Mouse (Mus musculus): ENCODE measurements around the gene Ush1c. TPM values are rescaled to one million over a fixed set of nuclear protein-coding genes. Genes with fewer than 3 reads are reported as not detected.

Ush1c gene
- polyA plus RNA-seq, 1 experiment from 2014 or later = 2.9 TPM

DNA sequence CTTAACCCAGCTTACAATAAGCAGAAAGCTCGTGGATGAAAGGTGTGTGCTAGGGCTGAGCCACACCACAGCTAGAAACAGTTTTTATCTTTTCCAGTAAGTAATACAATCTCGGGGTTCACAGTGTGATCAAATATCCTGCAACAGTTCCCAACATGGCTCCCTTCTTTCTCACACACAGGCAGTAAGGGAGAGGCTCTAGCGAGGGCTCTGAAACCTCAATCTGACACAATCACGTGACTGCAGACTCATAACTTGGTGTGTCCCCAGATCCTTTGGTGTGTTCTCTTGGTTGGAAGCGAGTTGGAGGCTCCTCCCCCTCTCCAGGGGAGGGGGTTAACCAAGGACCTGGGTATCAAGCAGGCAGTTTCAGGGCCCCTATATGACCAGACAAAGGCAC lies 37.9 kb upstream of the Ush1c start:
- no peaks in the 10 kb centered on the region for H3K36me3 ChIP-seq (replicated peaks; ENCODE audit: control insufficient read depth, insufficient read depth, low read depth, low read length)
- WGBS = 57% methylated on average over 5 of the region's 5 CpGs
- H3K9ac ChIP-seq (replicated peaks; ENCODE audit: low read length) = no peak overlapping the region
- H3K27ac ChIP-seq (replicated peaks; ENCODE audit: low read depth, low read length) = no peak overlapping the region
- no peak overlapping the region for H3K4me2 ChIP-seq (ENCODE audit: low read depth, low read length)
- H3K27me3 ChIP-seq (ENCODE audit: control insufficient read depth, insufficient read depth, low read length) = no peaks in the 10 kb centered on the region
- H3K9me3 ChIP-seq (replicated peaks; ENCODE audit: control insufficient read depth, low read length) = no peaks in the 10 kb centered on the region
- no peaks in the 10 kb centered on the region for H3K4me1 ChIP-seq (ENCODE audit: control insufficient read depth, insufficient read depth, low read length)
- DNase-seq (ENCODE audit: low spot score) (no peak), ATAC-seq (replicated peaks; ENCODE audit: insufficient number of reproducible peaks, low FRiP score, low TSS enrichment, low read depth) (no peak)
- H3K4me3 ChIP-seq (ENCODE audit: low read depth, low read length) = no peak overlapping the region

GRCm38 (mm10) chr7:46251841-46252240 lies 13.5 kb upstream of the Ush1c start:
- 76% methylated on average over 4 of the region's 4 CpGs for WGBS
- H3K27ac ChIP-seq (replicated peaks; ENCODE audit: low read depth, low read length) = no peak overlapping the region
- ATAC-seq (replicated peaks; ENCODE audit: insufficient number of reproducible peaks, low FRiP score, low TSS enrichment, low read depth) (no peak), DNase-seq (ENCODE audit: low spot score) (no peak)
- H3K36me3 ChIP-seq (replicated peaks; ENCODE audit: control insufficient read depth, insufficient read depth, low read depth, low read length) = no peaks in the 10 kb centered on the region
- no peaks in the 10 kb centered on the region; the same call in 1 of the 2 replicates for H3K4me1 ChIP-seq (ENCODE audit: control insufficient read depth, insufficient read depth, low read length)
- no peak overlapping the region for H3K4me2 ChIP-seq (ENCODE audit: low read depth, low read length)
- no peak overlapping the region for H3K9ac ChIP-seq (replicated peaks; ENCODE audit: low read length)
- H3K4me3 ChIP-seq (ENCODE audit: low read depth, low read length) = no peak overlapping the region
- H3K9me3 ChIP-seq (replicated peaks; ENCODE audit: control insufficient read depth, low read length) = no peaks in the 10 kb centered on the region
- no peaks in the 10 kb centered on the region for H3K27me3 ChIP-seq (ENCODE audit: control insufficient read depth, insufficient read depth, low read length)

GRCm38 (mm10) chr7:46247606-46248005 lies 9.3 kb upstream of the Ush1c start:
- no peak overlapping the region for H3K4me2 ChIP-seq (ENCODE audit: low read depth, low read length)
- no peaks in the 10 kb centered on the region for H3K4me1 ChIP-seq (ENCODE audit: control insufficient read depth, insufficient read depth, low read length)
- 95% methylated on average over 3 of the region's 3 CpGs for WGBS
- DNase-seq (ENCODE audit: low spot score) (no peak), ATAC-seq (replicated peaks; ENCODE audit: insufficient number of reproducible peaks, low FRiP score, low TSS enrichment, low read depth) (no peak)
- no peaks in the 10 kb centered on the region for H3K9me3 ChIP-seq (replicated peaks; ENCODE audit: control insufficient read depth, low read length)
- H3K9ac ChIP-seq (replicated peaks; ENCODE audit: low read length) = no peak overlapping the region
- no peak overlapping the region for H3K4me3 ChIP-seq (ENCODE audit: low read depth, low read length)
- H3K27ac ChIP-seq (replicated peaks; ENCODE audit: low read depth, low read length) = no peak overlapping the region
- H3K27me3 ChIP-seq (ENCODE audit: control insufficient read depth, insufficient read depth, low read length) = no peaks in the 10 kb centered on the region
- H3K36me3 ChIP-seq (replicated peaks; ENCODE audit: control insufficient read depth, insufficient read depth, low read depth, low read length) = no peaks in the 10 kb centered on the region

DNA sequence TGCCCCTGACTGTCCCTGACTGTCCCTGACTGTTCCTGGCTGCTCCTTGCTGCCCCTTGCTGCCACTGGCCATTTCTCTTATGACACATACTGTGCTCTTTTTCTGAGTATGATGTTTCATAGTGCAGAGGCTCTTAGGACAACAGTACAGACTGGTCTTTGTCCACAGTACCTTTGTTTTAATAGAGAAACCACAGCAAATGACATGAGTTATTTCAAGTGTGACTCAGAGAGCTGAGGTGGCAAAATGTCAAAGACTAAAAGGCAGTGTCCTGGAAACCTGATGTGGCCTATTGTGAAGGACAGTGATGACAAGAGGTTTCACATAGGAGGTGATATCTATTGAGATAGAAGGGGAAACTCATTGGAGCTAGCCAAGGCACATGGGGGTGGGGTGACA lies 8.6 kb upstream of the Ush1c start:
- Histone ChIP-seq H3K27me3 (ENCODE audit: control insufficient read depth, insufficient read depth, low read length) (no peaks in the 10 kb centered on the region), H3K36me3 (replicated peaks; ENCODE audit: control insufficient read depth, insufficient read depth, low read depth, low read length) (no peaks in the 10 kb centered on the region)

DNA sequence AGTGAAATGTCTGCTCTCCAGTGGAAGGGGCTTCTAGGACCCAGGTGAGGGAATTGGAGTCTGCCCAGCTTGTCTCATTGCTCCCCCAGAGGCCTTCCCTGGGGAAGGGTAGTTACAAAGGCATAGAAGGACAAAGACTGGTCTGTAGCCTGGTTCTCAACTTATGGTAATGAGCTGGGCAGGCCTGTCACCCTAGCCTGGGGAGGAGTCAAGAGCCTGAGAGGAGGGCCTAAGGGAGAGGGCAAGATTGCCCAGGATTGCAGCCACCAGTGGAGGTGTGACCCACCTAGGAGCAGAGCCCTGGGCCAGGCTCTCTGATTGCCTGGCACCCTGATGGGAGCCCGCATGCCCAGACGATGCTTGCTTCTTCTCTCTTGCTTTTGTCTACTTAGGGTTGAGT lies 2.4 kb upstream of the Ush1c start, which contains the start of gene Otog:
Gene Otog, plus strand, starts transcription at position 292 of the 400 bp plus-strand sequence.
- no peak for DNase-seq (ENCODE audit: low spot score)
- no peaks in the 10 kb centered on the region for H3K9me3 ChIP-seq (replicated peaks; ENCODE audit: control insufficient read depth, low read length)
- no peak within 1 kb of the TSS for H3K9ac ChIP-seq (replicated peaks; ENCODE audit: low read length)
- no peaks in the 10 kb centered on the region for H3K36me3 ChIP-seq (replicated peaks; ENCODE audit: control insufficient read depth, insufficient read depth, low read depth, low read length)
- H3K4me1 ChIP-seq (ENCODE audit: control insufficient read depth, insufficient read depth, low read length) = peaks cover 2% of the 10 kb centered on the region; the same call in 1 of the 2 replicates
- no peaks in the 10 kb centered on the region for H3K27me3 ChIP-seq (ENCODE audit: control insufficient read depth, insufficient read depth, low read length)
- WGBS = 35% methylated on average over 2 of the region's 2 CpGs
- ATAC-seq (replicated peaks; ENCODE audit: insufficient number of reproducible peaks, low FRiP score, low TSS enrichment, low read depth) = no peak
- H3K4me3 ChIP-seq (ENCODE audit: low read depth, low read length) = no peak within 1 kb of the TSS
- no peak within 1 kb of the TSS for H3K27ac ChIP-seq (replicated peaks; ENCODE audit: low read depth, low read length)
- no peak within 1 kb of the TSS for H3K4me2 ChIP-seq (ENCODE audit: low read depth, low read length)

More for the DNA sequence above, 8.6 kb upstream of the Ush1c start:
- Histone ChIP-seq H3K4me1 (ENCODE audit: control insufficient read depth, insufficient read depth, low read length) (no peaks in the 10 kb centered on the region), H3K9me3 (replicated peaks; ENCODE audit: control insufficient read depth, low read length) (no peaks in the 10 kb centered on the region), H3K27ac (replicated peaks; ENCODE audit: low read depth, low read length) (no peak overlapping the region), H3K4me2 (ENCODE audit: low read depth, low read length) (no peak overlapping the region), H3K9ac (replicated peaks; ENCODE audit: low read length) (no peak overlapping the region), H3K4me3 (ENCODE audit: low read depth, low read length) (no peak overlapping the region)
- ATAC-seq (replicated peaks; ENCODE audit: insufficient number of reproducible peaks, low FRiP score, low TSS enrichment, low read depth) (no peak), DNase-seq (ENCODE audit: low spot score) (no peak)

- H3K9ac ChIP-seq (replicated peaks; ENCODE audit: low read length) = no peak overlapping the region
- no peaks in the 10 kb centered on the region for H3K27me3 ChIP-seq (ENCODE audit: control insufficient read depth, insufficient read depth, low read length)
- peaks cover 2% of the 10 kb centered on the region; the same call in 1 of the 2 replicates for H3K4me1 ChIP-seq (ENCODE audit: control insufficient read depth, insufficient read depth, low read length)
- WGBS = 88% methylated on average over 4 of the region's 4 CpGs
- ATAC-seq (replicated peaks; ENCODE audit: insufficient number of reproducible peaks, low FRiP score, low TSS enrichment, low read depth) (no peak), DNase-seq (ENCODE audit: low spot score) (no peak)
- H3K36me3 ChIP-seq (replicated peaks; ENCODE audit: control insufficient read depth, insufficient read depth, low read depth, low read length) = no peaks in the 10 kb centered on the region
- no peak overlapping the region for H3K4me3 ChIP-seq (ENCODE audit: low read depth, low read length)
- no peaks in the 10 kb centered on the region for H3K9me3 ChIP-seq (replicated peaks; ENCODE audit: control insufficient read depth, low read length)
- no peak overlapping the region for H3K27ac ChIP-seq (replicated peaks; ENCODE audit: low read depth, low read length)
- no peak overlapping the region for H3K4me2 ChIP-seq (ENCODE audit: low read depth, low read length)
Measured at GRCm38 (mm10) chr7:46240091-46240490, 1.8 kb upstream of the Ush1c start.

- H3K4me2 ChIP-seq (ENCODE audit: low read depth, low read length) = no peak overlapping the region
- no peak overlapping the region for H3K4me3 ChIP-seq (ENCODE audit: low read depth, low read length)
- 54% methylated on average over 7 of the region's 7 CpGs for WGBS
- no peaks in the 10 kb centered on the region for H3K9me3 ChIP-seq (replicated peaks; ENCODE audit: control insufficient read depth, low read length)
- no peak for DNase-seq (ENCODE audit: low spot score)
- peaks cover 2% of the 10 kb centered on the region; the same call in 1 of the 2 replicates for H3K4me1 ChIP-seq (ENCODE audit: control insufficient read depth, insufficient read depth, low read length)
- H3K27ac ChIP-seq (replicated peaks; ENCODE audit: low read depth, low read length) = no peak overlapping the region; the same call in 1 of the 2 replicates
- no peak for ATAC-seq (replicated peaks; ENCODE audit: insufficient number of reproducible peaks, low FRiP score, low TSS enrichment, low read depth)
- no peaks in the 10 kb centered on the region for H3K27me3 ChIP-seq (ENCODE audit: control insufficient read depth, insufficient read depth, low read length)
- H3K9ac ChIP-seq (replicated peaks; ENCODE audit: low read length) = no peak overlapping the region
- no peaks in the 10 kb centered on the region for H3K36me3 ChIP-seq (replicated peaks; ENCODE audit: control insufficient read depth, insufficient read depth, low read depth, low read length)
Measured at GRCm38 (mm10) chr7:46237192-46237591, 1.1 kb downstream of the Ush1c start.

- Histone ChIP-seq H3K36me3 (replicated peaks; ENCODE audit: control insufficient read depth, insufficient read depth, low read depth, low read length) (no peaks in the 10 kb centered on the region), H3K4me2 (ENCODE audit: low read depth, low read length) (no peak overlapping the region), H3K27ac (replicated peaks; ENCODE audit: low read depth, low read length) (no peak overlapping the region), H3K4me1 (ENCODE audit: control insufficient read depth, insufficient read depth, low read length) (peaks cover 2% of the 10 kb centered on the region; the same call in 1 of the 2 replicates), H3K9me3 (replicated peaks; ENCODE audit: control insufficient read depth, low read length) (no peaks in the 10 kb centered on the region), H3K4me3 (ENCODE audit: low read depth, low read length) (no peak overlapping the region), H3K27me3 (ENCODE audit: control insufficient read depth, insufficient read depth, low read length) (no peaks in the 10 kb centered on the region), H3K9ac (replicated peaks; ENCODE audit: low read length) (no peak overlapping the region)
- 85% methylated on average over 15 of the region's 15 CpGs for WGBS
- ATAC-seq (replicated peaks; ENCODE audit: insufficient number of reproducible peaks, low FRiP score, low TSS enrichment, low read depth) (no peak), DNase-seq (ENCODE audit: low spot score) (no peak)
Measured at GRCm38 (mm10) chr7:46236363-46236762, 1.9 kb downstream of the Ush1c start.
